Mouse (Mus musculus) C2C12 (cell line): ENCODE measurements at regions not wholly inside any gene's neighbourhood (a gene's known extent, or its start where the extent isn't known, plus 50 kb on each side); places are given as distances from the start of the nearest gene placed in this dataset.

ENCODE experiments used
- H3K27me3 ChIP-seq: one replicate; pipeline ENCODE4 v1.6.1; 2011; ENCODE audit not compliant: control insufficient read depth, insufficient read depth, insufficient read length
- H3K36me3 ChIP-seq: one replicate; pipeline ENCODE4 v1.6.1; 2011; ENCODE audit not compliant: control insufficient read depth, insufficient read depth
- H3K4me3 ChIP-seq: one replicate; pipeline ENCODE4 v1.5.1; 2011; ENCODE audit warnings: mild to moderate bottlenecking, control low read depth; ENCODE audit not compliant: poor library complexity, insufficient read depth, severe bottlenecking
- H3K79me2 ChIP-seq: one replicate; pipeline ENCODE4 v1.6.1; 2011; ENCODE audit not compliant: control insufficient read depth, insufficient read depth
- H3K79me3 ChIP-seq: one replicate; pipeline ENCODE4 v1.6.1; 2011; ENCODE audit warnings: low read depth, control low read depth
- H3ac ChIP-seq: one replicate; pipeline ENCODE3; 2011; ENCODE audit warnings: low read depth; ENCODE audit not compliant: control insufficient read depth, insufficient read length
- CEBPB ChIP-seq: IDR thresholded peaks from one replicate; pipeline ENCODE4 v1.6.1; 2011; ENCODE audit warnings: low read depth, mild to moderate bottlenecking, control low read depth, moderate library complexity
- CTCF ChIP-seq: IDR thresholded peaks from one replicate; pipeline ENCODE4 v1.5.1; 2011; ENCODE audit not compliant: control insufficient read depth, insufficient read depth, insufficient read length
- FOSL1 ChIP-seq: IDR thresholded peaks from one replicate; pipeline ENCODE4 v1.8.0; 2011; ENCODE audit warnings: mild to moderate bottlenecking, low read length; ENCODE audit not compliant: poor library complexity, insufficient read depth, severe bottlenecking
- MAX ChIP-seq: IDR thresholded peaks from one replicate; pipeline ENCODE4 v1.6.1; 2011; ENCODE audit warnings: mild to moderate bottlenecking, control low read depth
- MYOD1 ChIP-seq: IDR thresholded peaks from one replicate; pipeline ENCODE4 v1.6.1; 2011; ENCODE audit warnings: low read depth; ENCODE audit not compliant: control insufficient read depth, insufficient read length
- MYOG ChIP-seq: IDR thresholded peaks from one replicate; pipeline ENCODE4 v1.6.1; 2011; ENCODE audit not compliant: control insufficient read depth, insufficient read length; ENCODE audit errors: extremely low read depth
- USF1 ChIP-seq: IDR thresholded peaks from one replicate; pipeline ENCODE4 v1.6.1; 2011; ENCODE audit warnings: low read depth, mild to moderate bottlenecking, control low read depth, moderate library complexity

DNA sequence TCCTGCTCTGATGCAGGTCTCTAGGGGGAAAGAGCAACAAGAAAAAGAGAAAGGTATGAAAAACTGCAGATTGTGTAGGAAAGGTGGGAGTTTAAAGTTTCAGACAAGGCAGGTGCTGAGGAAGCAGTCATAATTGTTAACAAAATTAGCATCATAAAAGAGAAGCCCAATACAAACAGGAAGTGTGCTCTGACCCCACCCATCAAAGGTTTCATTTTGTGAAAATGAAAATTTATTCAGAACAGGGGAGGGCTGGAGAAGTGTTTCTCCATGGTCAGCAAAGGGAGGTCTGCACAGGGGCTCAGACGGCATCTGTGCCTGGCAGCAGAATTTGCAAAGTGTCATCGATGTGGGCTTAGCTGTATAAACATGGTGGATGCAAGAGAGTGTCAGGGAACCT, 96.8 kb upstream of the Tent5a start:
- no peak for TF ChIP-seq MYOG
- no peak for TF ChIP-seq MAX
- no peak for TF ChIP-seq MYOD1
- TF ChIP-seq CTCF = no peak
- no peak for TF ChIP-seq FOSL1
- Histone ChIP-seq H3K79me2 (no peaks in the 10 kb centered on the region), H3K36me3 (no peaks in the 10 kb centered on the region), H3K27me3 (no peaks in the 10 kb centered on the region), H3K79me3 (no peaks in the 10 kb centered on the region), H3K4me3 (no peak overlapping the region), H3ac (no peak overlapping the region)

DNA sequence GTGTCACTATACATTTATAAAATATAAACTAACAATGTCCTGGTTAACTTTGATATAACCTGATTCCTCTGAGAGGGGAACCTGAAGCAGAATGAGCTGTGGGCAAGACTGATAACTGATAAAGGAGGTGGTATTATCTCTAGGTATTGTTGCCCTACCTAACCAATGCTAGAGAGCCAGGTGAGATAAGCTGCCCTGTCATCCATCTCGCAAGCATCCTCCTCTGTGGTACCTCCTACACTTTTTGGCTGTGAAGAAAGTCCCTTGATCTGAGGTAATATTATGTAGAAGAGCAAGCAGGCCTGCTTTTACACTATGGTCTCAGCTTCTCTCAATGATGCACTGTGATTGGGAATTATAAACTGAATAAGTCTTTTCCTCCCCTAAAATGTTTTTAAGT, 87.2 kb upstream of the Tent5a start:
- Histone ChIP-seq H3K27me3 (no peaks in the 10 kb centered on the region), H3K36me3 (no peaks in the 10 kb centered on the region), H3K4me3 (no peak overlapping the region), H3K79me2 (no peaks in the 10 kb centered on the region), H3K79me3 (no peaks in the 10 kb centered on the region), H3ac (no peak overlapping the region)
- TF ChIP-seq FOSL1 = no peak
- TF ChIP-seq USF1 = no peak
- TF ChIP-seq MYOG = no peak
- no peak for TF ChIP-seq CEBPB
- no peak for TF ChIP-seq MAX
- TF ChIP-seq MYOD1 = no peak
- TF ChIP-seq CTCF = no peak

DNA sequence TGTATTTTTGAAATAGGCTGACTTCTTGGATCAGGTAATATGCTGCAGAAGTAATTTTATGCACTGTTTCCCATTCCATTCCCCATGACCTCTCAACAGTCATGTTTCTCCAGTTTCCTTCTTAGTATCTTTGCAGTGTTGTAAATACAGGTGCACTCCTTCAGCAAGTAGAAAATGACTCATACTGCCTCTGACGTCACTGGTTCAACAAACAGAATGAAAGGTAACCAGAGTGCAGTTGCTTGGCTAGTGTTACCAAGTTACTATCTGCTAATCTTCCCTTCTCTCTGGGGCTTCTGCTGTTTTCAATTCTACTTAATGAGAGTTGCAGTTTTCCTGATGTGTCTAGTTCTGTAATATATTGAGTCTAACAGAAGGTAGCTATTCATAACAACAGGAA, 86.7 kb upstream of the Tent5a start:
- no peak overlapping the region for H3ac ChIP-seq
- no peak overlapping the region for H3K4me3 ChIP-seq
- H3K36me3 ChIP-seq = no peaks in the 10 kb centered on the region
- no peak for TF ChIP-seq CTCF
- no peak for TF ChIP-seq USF1
- TF ChIP-seq FOSL1 = no peak
- TF ChIP-seq MAX = no peak
- no peak for TF ChIP-seq MYOD1
- no peaks in the 10 kb centered on the region for H3K79me2 ChIP-seq
- no peaks in the 10 kb centered on the region for H3K79me3 ChIP-seq
- H3K27me3 ChIP-seq = no peaks in the 10 kb centered on the region

DNA sequence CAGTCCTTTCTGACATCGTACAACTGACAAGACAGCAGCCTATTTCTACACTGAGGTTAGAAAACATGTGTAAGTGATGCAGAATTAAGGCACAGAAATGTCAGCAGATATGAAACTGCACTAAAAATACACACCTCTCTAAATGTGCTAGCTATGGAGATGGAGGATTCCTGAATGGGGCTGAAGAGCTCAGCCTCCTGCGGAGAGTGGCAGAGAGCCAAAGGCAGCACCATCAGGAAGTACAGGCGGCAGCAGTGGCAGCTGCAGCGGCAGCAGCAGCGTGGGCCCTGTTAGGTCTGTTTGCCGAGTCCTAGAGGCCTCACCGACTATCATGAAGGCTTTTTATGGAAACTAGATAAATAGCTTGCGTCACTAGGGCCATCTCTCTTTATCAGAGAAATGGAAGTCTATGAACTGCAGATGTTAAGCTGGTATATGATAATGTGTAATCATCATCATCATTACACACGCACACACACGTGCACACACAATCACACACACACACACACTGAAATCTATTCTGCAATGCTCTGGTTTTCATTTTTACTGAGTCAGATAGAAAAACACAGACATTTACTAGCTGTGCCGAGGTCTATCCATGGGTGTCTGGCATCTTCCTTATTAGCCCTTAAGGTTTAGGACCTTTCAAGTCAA, 83.6 kb upstream of the Tent5a start:
- no peak for TF ChIP-seq MYOG
- no peak for TF ChIP-seq MAX
- TF ChIP-seq FOSL1 = no peak
- TF ChIP-seq MYOD1 = no peak
- TF ChIP-seq USF1 = no peak

DNA sequence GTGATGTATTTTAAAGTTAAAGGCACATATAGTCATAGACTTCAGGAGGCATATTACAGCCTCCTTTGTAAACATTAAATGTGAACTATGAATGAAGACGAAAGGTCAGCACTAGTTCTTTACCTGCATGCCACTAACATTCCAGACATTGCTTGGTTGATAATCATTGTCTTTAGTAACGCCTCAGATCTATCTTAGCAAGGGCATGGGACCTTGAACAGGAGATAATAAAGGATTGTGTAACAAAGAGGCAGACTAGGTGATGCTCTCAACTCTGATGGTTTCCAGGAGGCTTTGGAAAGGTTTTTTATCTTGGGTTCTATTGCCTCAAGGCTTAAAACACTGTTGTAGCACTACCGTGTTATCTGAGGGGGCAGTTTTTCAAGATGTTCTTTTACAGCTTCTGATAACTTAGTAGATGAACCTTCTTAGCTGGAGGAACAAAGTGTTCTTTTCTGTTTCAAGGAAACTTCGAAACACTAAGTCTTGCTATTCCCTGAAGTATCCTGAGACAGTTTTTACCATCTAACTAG, 82.9 kb upstream of the Tent5a start:
- H3ac ChIP-seq = no peak overlapping the region
- H3K36me3 ChIP-seq = no peaks in the 10 kb centered on the region
- H3K79me2 ChIP-seq = no peaks in the 10 kb centered on the region
- H3K4me3 ChIP-seq = no peak overlapping the region
- no peaks in the 10 kb centered on the region for H3K79me3 ChIP-seq
- H3K27me3 ChIP-seq = no peaks in the 10 kb centered on the region
- TF ChIP-seq FOSL1 (no peak), CEBPB (no peak), MYOG (no peak), MYOD1 (no peak), MAX (no peak)

More for the DNA sequence above, 83.6 kb upstream of the Tent5a start:
- H3K79me2 ChIP-seq = no peaks in the 10 kb centered on the region
- H3K36me3 ChIP-seq = no peaks in the 10 kb centered on the region
- no peak overlapping the region for H3ac ChIP-seq
- H3K27me3 ChIP-seq = no peaks in the 10 kb centered on the region
- no peak overlapping the region for H3K4me3 ChIP-seq
- no peaks in the 10 kb centered on the region for H3K79me3 ChIP-seq

DNA sequence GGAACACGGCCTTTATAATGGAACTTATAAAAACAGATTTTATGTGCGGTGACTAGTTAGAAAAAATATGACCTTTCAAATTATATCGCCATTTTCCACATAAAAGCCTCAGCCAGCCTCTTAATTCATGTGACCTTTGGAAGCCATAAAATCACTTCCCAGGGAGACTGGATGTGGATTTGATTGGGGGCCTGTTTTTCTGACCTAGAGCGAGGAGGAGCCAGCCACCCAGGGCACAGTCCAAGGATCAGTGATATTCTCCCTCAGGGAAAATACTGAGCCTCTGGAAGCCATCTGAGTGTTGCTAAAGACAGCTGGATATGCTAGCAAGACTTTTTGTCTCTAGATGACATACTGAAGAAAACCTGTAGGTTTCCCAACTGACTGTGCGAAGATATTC, 81.3 kb upstream of the Tent5a start:
- TF ChIP-seq USF1 (no peak), MYOG (no peak), CEBPB (no peak), MAX (no peak), MYOD1 (no peak), CTCF (no peak)
- Histone ChIP-seq H3K27me3 (no peaks in the 10 kb centered on the region), H3K79me3 (no peaks in the 10 kb centered on the region), H3K4me3 (no peak overlapping the region), H3K79me2 (no peaks in the 10 kb centered on the region), H3K36me3 (no peaks in the 10 kb centered on the region), H3ac (no peak overlapping the region)
